Mouse (Mus musculus) heart, postnatal 36 days (tissue): ENCODE measurements around the gene Trp53i13. TPM values are rescaled to one million over a fixed set of nuclear protein-coding genes. Genes with fewer than 3 reads are reported as not detected.
"Not testable (repeated sequence)": the region's sequence is repeated elsewhere in the genome, so short reads cannot be mapped to it uniquely, and the experiment has no call there.

ENCODE experiments used
- DNase-seq, 2 experiments: peaks; one replicate each; pipeline ENCODE4 v3.0.0; 2021 to 2022
- intact Hi-C: fragments of 180-260 bp; cut with DNase I; formaldehyde crosslinking; loops from one replicate; pipeline ENCODE4 v1.15.1; 2025
- total RNA-seq, 2 experiments: library from RNA; stranded (reverse); gene quantifications; 2 replicates each; pipeline ENCODE4 v1.2.3; 2021

Gene Trp53i13
- 1 to 10 TPM; 8.3 to 8.7 TPM for total RNA-seq

DNA sequence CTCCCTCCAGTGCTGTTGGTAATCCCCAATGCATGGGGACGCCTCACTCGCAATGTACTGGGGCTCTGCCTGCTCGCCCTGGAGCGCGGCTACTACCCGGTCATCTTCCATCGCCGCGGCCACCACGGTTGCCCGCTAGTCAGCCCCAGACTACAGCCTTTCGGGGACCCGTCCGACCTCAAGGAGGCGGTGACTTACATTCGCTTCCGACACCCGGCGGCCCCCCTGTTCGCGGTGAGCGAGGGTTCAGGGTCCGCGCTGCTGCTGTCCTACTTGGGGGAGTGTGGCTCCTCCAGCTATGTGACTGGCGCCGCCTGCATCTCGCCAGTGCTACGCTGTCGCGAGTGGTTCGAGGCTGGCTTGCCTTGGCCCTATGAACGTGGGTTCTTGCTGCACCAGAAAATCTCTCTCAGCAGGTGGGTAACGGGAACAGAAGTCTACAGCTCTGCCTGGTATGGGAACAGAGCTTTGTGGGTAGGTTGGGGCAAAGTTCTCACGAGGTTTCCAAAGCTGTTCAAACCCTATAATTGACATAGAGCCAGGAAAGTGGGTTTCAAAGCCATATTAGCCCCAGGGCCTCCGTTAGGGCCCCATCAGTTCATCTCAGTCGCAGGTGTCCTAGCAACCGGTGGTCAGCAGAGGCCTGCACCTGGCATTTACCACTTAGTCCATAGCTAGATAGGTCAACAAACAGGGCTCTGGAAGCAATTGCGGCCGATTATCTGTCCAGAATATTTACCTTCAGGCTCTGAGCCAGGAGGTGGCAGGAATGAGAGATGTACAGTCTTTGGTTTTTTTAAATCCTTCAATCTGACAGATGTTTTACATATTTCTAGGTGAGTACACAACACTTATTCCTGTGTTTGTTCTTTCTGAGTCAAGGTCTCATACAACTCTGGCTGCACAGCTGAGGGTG lies at the start of gene Trp53i13:
Trp53i13 (minus strand) TSS at position 344 of the 916 bp plus-strand sequence.
- intact Hi-C loops, result no loop called here
- no peak for DNase-seq

DNA sequence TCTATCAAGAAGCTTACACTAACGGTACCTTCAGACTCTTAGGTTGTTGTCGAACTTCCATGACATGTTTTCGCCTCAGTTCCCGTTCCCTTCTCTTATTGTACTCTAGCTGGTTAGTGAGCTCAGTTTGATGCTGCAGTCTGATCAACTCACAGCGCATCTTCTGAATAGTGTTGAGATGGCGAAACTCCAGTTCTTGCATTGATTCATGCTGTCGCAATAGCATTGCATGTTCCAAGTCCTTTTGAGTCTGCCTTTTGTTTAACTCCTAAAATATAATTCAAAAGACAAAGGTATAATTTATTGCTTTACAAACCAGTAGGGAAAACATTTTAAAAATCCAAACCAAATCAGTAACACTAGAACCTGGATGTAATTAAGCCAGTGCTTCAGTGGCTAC lies 29.5 kb upstream of the Trp53i13 start:
- intact Hi-C loops, result no loop called here

DNA sequence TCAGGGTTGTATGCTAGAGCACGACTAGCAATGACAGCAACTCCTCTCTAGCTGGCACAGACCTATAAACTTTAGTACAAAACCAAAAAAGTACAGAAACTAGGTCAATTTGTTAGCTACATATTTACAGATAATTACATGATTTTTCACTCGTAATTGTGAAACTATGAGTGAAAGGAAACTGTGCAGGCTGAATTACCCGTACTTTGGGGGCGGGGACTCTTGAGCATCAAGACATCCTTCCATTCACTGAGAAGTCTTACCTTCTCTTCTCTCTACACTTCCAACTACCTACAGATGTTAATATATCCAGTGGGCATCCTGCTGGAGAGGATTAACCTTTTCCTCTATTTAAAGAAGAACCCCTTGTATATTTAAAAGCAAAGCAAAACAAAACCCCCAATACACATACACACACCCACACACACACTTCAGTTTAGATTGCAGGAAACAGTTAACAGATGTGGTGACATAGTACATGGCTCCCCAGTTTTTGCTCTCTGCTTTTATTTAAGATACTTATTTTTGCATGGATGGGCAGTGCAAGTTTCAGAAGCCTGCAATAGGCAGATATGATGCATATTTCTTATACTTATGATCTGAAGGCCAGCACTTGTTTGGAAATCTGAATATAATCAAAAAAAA lies 16.5 kb upstream of the Trp53i13 start:
- DNase-seq, result no peak
- intact Hi-C loops, result no loop called here

More for the DNA sequence above, 29.5 kb upstream of the Trp53i13 start:
- DNase-seq, result no peak

DNA sequence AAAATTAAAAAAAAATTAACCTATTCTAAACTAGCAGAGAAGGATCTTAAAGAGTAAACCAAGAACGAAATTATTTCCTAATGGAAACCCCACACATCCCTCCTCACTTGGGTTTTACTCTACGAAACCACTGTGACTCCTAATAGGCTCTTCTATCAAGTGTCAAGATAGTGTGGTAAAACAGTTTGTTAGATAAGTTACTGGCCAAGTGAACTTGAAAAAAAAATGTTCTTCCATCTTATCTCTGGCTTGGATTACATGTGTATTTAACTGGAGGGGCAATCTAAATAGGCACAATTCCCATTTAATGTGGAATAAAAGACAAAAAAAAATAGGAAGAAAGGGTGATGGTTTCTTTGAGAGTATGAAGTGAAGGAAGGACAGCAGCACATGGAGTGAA lies 15.1 kb upstream of the Trp53i13 start:
- no peak for DNase-seq
- intact Hi-C loops, result no loop called here

DNA sequence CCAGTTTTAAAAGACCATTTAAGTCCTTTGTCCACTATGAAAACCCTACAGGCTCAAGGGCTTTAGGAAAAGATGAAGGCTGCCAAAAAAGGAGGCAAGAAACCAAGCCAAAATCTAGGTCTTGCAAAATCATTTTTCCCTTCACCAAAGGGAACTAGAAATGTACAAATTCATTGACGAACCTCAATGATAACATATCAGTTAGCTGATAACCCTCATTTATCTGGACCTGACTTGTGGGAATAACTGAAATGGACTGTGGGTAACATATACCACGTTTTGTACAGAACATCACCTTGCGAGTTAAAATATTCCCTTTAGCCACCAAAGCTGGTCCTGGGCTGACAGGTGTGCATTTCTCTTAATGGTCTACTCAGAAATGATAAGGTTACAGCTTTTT lies 13.9 kb upstream of the Trp53i13 start:
- no peak for DNase-seq
- intact Hi-C loops, result no loop called here

DNA sequence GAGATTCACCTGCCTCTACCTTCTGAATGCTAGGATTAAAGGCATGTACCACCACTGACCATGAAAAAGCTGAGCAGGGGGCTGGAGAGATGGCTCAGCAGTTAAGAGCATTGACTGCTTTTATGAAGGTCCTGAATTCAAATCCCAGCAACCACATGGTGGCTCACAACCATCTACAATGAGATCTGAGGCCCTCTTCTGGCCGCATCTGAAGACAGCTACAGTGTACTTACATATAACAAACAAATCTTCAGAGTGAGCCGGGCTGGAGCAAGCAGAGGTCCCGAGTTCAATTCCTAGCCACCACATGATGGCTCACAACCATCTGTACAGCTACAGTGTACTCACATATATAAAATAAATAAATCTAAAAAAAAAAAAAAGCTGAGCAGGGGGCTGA lies 12.6 kb upstream of the Trp53i13 start:
- intact Hi-C loops, DNase-seq: not testable (repeated sequence)

DNA sequence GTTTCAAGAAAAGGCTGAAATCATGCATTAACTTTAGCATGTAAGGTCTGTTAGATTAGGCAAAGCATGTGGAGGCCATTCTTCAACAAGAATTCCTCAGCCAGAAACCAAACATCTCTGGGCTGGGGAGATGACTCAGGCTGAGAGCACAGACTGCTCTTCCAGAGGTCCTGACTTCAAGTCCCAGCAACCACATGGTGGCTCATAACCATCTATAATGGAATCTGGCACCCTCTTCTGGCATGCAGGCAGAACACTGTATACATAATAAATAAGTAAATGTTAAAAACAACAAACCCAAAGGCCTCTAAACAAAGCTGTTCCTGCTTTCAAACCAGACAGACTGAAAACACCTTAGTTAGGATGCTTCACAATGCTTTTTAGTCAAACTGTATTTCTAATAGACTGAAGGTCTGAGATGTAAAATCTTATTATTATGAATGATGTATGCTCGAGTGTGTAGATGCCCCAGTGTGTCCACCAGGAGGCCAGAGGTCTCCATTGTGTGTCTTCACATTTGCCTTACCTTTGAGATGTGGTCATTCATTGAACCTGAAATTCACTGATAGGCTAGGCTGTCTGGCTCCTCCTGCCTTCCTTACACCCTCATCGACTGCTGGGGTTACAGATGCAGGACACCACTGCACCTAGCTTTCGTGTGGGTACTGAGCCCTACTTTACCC lies 10.2 kb upstream of the Trp53i13 start:
- no peak for DNase-seq
- intact Hi-C loops, result no loop called here

DNA sequence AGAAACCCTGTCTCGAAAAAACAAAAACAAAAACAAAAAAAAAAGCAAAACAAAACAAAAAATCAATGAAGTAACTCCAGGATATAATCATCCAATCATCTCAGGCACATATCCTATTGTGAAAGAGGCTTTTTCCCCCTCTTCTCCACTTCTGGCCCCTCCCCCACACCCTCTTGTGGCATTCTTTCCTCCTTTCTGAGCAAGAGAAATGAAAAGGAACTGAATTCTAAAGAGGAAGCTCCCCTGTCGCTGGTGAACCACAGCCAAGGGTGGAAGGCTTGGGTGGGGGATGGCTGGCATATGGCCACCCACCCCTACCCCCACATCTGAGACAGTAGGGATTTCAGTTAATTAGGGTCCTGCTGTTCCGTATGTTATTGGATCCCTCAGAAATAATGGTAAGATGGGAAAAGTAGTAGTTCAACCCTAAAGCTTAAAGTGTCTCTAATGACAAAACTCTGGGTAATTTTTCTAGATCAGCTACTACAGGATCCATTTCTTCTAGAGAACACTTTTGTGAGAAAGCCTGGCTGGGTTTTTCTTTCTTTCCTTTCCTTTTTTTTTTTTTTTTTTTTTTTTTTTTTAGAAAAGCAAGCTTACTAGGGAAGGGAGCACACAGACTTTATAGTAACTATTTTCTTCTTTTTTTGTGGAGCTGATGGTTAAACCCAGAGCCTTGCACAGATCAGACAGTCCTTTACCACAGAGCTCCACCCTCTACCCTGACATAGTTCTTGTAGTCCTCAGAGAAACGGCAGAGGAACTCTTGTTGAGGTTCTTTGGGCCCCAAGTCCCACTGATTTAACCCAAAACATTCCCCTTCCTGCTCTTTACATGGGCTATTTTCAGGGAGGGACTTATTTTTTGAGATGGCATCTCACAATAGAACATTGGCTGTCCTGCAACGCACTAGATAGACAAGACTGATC lies 5.1 kb upstream of the Trp53i13 start:
- intact Hi-C loops, result no loop called here
- peak in 1 of 2 experiments; percentile 30 for DNase-seq

DNA sequence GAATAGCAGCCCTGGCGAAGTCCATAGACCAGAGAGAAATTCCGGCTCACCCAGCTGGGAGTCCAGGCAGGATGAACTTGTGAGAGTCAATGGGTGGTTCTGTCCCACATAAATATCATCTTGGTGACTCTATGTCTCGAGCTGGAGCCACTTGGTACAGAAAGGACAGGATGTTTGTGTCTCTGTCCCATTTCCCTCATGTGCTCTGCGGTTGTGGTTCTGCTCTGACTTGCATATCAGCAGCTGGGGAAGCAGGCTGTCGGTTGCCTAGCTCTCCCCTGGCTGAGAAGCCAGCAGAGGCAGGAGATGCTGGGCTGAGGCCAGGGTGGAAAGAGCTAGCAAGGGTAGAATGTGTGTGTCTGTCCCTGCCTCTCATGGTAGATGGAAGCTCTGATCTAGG lies 3.3 kb upstream of the Trp53i13 start, which contains the start of gene Gm10392:
Gm10392 (minus strand) TSS at position 156 of the 400 bp plus-strand sequence.
- intact Hi-C loops, result no loop called here

DNA sequence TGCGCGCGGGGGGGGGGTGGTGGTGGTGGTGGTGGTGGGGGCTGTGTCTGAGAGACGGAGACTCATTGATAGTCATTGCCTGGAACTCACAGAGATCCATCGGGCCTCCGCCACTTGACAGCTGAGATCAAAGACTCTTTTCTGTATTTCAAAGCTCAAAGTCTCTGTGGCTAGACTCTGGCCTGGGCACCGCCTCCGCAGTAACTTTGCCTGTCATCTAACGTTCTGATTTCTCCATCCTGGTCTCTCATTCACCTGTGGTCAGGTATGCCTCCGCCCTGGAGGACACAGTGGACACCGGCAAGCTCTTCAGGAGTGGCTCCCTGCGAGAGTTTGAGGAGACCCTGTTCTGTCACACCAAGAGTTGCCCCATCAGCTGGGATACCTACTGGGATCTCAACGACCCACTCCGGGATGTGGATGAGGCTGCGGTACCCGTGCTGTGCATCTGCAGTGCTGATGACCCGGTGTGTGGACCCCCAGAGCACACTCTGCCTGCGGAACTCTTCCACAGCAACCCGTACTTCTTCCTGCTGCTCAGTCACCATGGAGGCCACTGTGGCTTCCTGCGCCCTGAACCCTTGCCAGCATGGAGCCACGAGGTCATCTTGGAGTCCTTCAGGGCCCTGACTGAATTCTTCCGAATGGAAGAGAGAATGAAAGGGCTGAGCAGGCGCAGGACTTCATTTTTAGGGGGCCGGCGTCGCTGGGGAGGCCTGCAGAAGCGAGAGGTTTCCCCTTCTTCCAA lies 2.4 kb upstream of the Trp53i13 start:
- DNase-seq, result no peak
- intact Hi-C loops, result no loop called here

More for the DNA sequence above, 3.3 kb upstream of the Trp53i13 start, which contains the start of gene Gm10392:
- peak in 1 of 2 experiments; percentile 33 for DNase-seq

DNA sequence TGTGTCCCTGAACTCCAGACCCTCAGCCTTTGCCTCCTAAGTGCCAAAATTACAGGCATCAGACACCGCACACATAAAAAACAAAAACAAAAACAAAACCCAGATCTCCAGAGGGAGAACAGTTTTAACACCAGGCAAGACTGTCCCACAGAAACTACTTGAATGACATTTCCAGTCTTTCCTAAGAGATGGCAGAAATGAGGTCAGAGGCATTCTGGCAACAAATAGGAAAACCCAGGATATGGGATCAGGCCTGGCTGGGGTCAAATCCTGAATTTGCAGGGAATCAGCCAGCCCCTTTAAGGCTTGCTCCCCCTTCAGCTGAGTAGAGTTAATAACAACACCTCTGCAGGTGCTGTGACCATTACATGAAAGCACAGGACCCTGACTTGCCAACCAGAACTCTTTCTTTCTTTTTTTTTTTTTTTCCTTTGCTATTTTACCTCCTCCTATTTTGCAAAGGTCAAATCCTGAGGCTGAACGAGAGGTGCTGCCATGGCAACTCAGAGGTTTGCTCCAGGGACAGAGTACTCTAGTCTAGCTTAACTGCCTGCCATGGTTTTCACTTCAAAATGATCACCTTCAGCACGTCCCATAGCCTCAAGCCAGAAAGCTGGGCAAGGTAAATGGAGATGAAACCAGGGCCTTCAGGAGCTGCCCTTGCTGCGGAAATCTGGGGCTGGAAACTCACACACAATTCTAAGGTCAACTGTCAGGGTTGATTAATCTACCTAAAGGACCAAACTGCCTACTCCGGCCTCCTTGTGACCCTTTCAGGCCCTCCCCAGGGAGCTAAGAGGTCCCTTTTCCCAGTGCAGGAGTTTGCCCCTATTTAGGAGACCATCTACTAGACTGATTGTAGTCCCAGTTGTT lies 1.0 kb upstream of the Trp53i13 start:
- intact Hi-C loops, result no loop called here
- DNase-seq, result no peak

DNA sequence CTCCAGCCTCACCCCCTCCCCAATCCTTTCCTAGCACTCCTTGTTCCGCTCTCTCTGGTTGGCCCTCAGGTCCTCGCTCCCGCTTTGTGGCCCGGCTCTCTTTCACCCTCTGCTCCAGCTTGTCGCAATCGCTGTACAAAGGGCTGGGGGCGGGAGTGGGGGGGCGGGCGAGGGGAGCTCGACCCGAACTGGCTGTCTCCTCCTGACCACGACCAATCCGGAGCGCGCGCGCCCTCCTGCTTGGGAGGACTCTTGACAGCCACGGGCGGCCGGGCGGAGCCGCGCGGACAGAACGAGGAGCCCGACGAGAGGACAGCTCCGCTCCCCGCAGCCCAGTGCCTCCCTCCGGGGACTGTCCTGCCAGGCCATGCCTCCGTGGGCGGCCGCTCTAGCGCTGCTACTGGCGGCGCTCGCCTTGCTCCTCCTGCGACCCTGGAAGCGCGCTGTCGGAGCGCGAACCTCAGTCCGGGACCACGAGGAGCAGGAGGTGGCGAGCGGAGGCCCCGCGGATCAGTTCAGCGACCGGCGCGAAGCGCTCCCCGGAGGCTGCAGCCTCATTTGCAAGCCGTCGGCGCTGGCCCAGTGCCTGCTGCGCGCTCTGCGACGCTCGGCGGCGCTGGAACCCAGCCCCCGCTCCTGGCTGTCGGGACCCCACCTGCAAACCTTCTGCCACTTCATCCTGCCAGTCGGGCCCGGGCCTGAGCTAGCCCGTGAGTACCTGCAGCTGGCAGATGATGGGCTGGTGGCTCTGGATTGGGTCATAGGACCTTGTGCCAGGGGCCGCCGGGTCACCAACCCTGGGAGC lies 746 bp downstream of the Trp53i13 start, which contains the start of gene Abhd15:
Abhd15 (plus strand) TSS at position 290 of the 805 bp plus-strand sequence.
- intact Hi-C loops, result loop anchor here (5.0 kb wide), 1 partner anchor 92 kb away; the partner anchor contains the start of gene Taok1

DNA sequence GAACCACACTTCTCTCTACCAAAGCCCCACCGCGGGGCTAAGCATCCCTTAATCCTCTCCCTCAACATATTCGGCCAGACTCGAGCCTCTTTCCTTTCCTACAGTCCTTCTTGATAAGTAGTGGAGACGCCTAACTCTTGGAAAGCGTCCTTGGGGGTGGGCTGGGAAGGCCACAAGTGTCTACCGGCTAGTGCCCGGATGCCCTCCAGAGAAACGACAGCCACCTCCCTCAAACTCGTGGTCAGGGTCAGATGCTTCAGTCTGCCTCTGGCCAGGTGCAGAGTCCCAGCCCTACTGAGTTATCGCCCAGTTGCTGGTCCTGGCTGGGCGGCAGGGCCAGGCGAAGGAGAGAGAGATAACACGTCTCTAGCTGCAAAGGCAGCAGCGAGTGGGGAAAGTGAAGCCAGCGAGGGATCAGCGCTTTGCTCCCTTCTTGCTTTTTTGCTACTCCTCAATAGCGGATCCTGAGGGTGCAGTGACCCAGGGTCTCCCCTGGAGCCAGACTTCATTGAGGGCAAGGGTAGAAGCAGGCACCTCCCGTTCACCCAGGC lies 1.4 kb downstream of the Trp53i13 start:
- intact Hi-C loops, result loop anchor here (5.0 kb wide), 1 partner anchor 93 kb away; the partner anchor contains the start of gene Taok1
- no peak for DNase-seq

More for the DNA sequence above, 746 bp downstream of the Trp53i13 start, which contains the start of gene Abhd15:
- peak; percentile 84 to 90 for DNase-seq

DNA sequence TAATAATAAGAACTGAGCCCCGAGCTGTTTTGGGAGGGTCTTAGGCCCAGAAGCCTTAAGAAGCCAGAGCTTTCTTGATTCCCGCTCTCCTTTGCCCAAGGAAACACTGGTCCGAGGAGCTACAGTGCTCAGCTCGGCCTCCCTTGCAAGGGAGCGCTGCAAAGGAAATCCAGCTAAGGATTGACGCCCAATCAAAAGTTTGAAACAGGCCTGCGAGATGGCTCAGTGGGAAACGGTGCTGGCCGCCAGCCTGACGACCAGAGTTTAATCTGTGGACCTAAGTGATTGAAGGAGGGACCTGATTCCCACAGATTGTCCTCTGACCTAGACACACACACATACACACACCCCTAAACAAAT lies 2.0 kb downstream of the Trp53i13 start:
- no peak for DNase-seq
- intact Hi-C loops, result loop anchor here (5.0 kb wide), 1 partner anchor 94 kb away; the partner anchor contains the start of gene Taok1

DNA sequence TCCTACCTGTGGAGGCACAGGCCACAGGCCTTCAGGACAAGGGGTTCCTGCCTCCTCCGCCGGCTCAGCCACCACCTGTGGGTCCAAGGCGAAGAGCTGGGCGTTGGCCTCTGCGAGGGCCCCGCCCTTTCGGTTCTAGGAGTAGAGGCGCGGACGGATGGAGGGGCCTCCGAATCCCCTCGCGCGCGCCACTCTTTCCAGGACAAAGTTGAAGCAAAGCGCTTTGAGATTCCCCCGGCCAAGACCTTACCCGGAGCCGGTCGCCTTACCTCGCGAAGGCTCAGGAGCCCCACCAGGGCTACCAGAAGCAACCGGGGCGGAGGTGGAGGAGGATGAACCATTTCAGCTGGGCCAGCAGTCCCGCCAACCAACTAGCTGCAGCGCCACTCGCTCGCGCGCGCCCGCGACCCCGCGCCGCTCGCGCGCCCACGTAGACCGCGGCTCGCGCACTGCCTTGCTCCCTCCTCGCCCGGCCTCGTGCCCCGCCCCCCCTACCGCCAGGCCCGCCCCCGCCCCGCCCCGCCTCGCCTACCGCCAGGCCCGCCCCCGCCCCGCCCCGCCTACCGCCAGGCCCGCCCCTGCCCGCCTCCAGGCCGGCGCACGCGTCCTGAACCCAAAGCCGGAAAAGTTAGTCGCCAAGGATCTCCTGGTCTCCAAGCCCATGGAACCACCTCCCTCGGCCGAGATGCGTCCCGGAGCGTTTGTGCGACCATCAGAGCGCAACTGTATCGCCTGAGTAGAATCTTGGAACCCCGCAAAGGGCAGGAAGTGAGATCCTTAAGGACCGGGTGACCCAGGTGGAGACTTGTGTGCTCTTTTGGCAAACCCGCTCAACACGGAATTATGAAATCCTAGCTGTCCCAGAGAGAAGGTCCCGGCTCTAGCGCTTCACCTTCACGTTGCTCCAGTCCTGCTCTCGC lies 2.6 kb downstream of the Trp53i13 start:
- intact Hi-C loops, result loop anchor here (5.0 kb wide), 1 partner anchor 94 kb away; the partner anchor contains the start of gene Taok1
- peak; percentile 85 to 89 for DNase-seq

DNA sequence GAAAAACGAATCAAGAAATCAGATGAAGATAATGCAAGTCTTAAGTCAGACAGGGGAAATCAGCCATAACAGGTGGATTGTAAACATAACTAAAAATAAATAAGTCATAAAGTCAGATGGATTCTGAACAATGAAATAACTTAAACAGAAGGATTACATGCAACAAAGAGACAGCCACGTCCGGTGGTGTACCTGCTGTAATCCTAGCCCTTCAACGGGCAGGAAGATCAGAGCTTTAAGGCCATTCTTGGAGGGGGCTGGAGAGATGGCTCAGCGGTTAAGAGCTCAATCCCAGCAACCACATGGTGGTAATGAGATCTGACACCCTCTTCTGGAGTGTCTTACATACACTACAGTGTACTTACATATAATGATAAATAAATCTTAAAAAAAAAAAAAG lies 4.4 kb downstream of the Trp53i13 start:
- no peak for DNase-seq
- intact Hi-C loops, result loop anchor here (5.0 kb wide), 1 partner anchor 96 kb away; the partner anchor contains the start of gene Taok1
